Mouse (Mus musculus): ENCODE results near the gene Rhbg.
"Not testable (repeated sequence)": the region's sequence is repeated elsewhere in the genome, so short reads cannot be mapped to it uniquely, and the experiment has no call there.

Rhbg gene

DNA sequence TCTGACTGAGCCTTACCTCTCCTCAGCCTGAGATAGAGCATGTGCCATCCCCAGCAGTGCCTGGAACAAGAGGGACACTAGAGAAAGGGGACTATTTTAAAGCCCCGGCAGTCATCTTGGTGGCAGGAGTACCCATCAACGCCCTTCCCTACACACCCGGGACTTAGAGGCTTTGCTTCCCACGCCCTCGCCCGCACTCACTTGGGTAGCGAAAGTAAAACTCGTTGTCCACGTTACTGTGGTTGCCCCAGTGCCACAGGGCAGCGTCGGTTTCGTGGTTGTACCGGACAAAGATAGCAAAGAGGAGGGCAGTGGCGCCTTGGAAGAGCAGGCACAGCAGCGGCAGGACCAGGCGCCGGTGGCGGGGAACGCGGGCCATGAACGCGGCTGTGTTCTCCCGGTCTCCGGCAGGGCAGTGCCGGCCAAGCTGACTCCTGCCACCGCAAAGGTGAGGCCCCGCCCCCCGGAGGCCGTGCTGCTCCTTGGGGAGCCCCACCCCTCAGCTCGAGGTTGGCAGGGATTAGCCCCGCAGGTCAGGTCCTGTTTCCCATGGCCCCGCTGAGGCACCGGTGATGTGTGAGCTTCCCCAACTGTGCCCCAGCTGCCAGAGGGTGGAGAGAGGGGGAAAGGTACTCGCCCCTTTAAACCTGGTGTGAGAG lies at the start of gene Rhbg:
TSS of gene Rhbg (minus strand) at position 442 of the 659 bp plus-strand sequence.
- DNase-seq, result peak; percentile 59

DNA sequence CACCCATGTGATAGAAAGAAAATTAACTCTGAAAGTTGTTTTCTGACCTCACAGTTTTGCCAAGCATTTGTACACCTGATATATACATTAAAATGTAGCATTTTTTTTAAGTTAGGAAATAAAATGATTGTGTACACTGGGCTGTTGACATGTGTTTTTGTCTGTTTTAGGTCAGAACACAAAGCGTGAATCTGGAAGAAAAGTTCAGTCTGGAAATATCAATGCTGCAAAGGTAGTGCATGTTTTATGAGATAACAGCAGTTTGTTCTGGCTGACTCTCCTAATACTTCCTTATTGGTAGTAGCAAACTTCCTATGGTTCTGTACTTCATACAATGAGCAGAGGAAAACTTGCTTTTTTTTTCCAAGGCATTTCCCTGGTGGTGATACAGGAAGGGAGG lies 44.7 kb upstream of the Rhbg start:
- DNase-seq, result no peak

DNA sequence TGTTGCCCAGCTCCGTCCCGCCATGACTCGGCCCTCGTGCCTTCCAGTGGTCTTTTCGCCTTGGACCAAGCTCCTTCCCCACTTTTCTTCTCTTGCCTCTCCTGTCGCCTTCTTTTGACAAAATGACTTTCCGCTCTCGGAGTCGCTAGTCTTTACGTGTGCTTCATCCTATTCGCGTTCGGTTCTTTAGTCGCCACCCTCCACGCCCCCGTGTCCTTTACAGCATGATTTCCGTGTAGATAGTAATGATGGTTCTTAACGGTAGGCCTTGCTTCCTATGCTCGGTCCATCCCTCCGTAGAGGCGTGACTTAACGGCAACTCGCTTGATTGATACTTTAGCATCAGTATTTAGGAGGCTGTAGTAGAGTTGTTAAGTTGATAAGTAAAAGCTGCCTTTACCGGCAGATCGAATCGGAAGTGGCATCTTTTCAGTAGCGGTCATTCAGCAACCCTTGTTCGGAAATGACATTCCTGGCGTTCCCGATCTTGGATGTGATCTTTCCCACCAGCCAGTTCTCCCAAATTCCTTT lies 42.9 kb upstream of the Rhbg start:
- no peak for DNase-seq

DNA sequence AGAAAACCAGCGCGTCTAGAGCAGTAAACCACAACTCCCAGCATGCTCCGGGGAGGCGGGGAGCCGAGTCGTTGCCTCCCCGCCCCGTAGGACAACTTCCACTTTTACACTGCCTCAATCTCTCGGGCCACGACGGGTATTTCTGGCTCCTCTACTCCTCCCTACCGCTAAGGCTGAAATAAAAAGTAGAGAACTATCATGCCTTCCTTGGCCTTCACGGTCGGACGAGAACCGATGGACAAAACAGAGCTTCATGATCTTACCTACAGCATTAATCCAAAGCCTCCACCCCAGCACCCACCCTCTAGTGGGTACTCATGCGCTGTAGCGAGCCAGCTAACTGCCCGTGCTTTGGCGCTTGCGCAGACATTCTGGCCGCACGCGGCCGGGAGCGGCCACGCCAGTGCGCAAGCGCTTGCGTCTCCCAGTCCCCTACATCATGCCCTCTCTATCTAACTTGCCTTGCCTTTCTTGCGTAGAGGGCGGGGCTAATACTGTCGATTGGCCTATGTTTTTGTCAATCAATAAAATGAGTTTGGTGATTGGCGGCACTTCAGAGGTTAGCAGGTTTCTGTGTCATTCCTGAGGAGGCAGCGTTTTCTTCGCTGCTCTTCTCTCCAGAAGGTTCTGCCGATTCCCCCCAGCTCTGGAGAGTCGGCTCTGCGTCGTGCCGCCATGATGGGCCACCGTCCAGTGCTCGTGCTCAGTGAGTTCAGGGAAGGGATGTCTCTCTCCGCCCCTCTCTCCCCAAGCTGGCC lies 42.2 kb upstream of the Rhbg start, which contains the start of the genes Tsacc and Cct3:
TSS of gene Tsacc (minus strand) at position 439 of the 758 bp plus-strand sequence.
TSS of gene Cct3 (plus strand) at position 556 of the 758 bp plus-strand sequence.
- peak; percentile 98 for DNase-seq

DNA sequence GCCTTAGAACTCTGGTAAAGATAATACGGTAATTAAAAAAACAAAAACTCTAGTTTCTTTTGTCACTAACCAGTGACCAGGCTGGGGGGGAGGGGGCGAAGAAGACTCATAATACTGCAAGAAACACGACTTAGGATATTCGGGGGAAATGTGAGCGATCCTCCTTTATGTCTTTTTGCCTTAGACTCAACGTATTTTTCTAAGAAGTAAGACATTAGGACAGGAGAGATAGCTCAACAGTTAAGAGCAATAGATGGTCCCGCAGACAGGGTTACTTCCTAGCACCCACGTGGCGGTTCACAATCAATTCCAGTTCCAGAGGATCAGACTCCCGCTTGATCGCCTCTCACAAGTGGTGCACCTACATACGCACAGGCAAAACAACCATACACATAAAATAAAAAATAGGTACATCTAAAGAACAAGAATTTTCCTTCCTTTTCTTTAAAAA lies 41.6 kb upstream of the Rhbg start:
- no peak for DNase-seq

DNA sequence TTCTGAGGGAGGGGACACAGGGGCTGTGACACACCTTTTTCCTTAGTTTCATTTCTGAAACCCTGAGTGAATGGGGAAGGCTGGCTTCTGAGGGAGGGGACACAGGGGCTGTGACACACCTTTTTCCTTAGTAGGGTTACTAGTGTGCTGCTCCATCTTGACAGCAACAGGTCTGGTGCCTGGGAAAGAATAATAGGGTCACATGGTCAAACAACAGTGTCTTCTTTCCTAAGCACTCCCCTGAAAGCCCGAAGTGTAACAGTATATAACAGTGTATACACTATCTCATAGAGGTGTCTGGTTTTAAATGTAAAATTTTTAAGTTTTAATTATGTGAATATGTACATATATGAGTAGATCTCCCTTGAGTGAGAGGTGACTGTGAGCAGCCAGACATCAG lies 40.8 kb upstream of the Rhbg start:
- DNase-seq, result not testable (repeated sequence)

DNA sequence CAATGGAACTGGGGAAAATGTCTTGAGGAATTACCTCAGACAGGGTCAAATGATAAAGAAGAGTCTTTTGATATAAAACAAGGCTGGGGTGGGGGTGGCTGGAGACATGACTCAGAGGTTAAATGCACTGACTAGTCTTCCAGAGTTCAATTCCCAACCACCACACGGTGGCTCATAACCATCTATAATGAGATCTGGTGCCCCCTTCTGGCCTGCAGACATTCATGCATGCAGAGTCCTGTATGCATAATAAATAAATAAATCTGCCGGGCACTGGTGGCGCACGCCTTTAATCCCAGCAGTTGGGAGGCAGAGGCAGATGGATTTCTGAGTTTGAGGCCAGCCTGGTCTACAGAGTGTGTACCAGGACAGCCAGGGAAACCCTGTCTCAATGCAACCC lies 37.5 kb upstream of the Rhbg start:
- peak; percentile 9 for DNase-seq

DNA sequence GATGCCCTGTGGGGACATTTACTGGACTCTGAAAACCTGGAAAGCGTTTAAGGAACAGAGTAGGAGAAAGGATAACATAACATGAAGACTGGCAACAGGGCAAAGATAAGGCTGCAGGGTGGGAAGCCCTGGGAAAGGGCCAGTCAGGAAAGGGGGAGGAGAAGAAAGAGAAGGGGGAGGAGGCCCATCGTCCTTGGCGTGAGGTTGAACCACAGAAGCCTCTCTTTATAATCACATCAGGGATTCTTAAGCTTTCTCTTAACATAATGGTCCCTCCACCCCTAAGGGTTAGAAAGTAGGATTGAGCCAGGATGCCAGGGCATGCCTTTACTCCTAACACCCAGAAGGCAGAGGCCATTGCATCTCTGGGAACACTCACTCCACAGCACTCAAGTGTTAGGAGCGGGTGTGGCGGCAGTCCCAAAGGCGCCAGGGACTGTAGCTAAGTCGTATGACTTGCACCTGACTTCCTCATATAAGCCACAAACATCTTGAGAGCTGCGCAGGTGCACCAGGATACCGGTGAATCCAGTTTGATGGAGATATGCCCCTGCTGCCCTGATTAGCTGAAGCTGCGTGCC lies 33.7 kb upstream of the Rhbg start:
- DNase-seq, result not testable (repeated sequence)

DNA sequence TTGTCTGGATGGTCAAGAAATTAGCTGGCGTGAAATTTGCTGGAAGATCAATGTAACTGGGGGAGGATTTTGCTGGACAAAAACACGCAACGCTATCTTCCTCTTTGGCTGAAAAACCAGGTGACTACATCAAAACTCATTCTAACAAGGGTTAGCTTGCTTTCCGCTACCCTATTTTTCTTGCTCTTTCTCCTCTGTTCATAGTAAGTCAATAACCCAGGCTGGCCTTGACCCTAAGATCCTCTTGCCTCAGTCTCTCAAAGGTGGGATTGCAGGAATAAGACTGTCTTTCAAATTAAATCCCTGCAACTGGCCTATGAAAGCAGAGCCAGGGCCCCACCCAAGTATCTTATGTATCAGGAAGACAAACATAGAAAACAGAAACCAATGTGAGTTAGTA lies 32.6 kb upstream of the Rhbg start, which contains the start of gene Gm38392:
TSS of gene Gm38392 (minus strand) at position 101 of the 400 bp plus-strand sequence.
- DNase-seq, result no peak

DNA sequence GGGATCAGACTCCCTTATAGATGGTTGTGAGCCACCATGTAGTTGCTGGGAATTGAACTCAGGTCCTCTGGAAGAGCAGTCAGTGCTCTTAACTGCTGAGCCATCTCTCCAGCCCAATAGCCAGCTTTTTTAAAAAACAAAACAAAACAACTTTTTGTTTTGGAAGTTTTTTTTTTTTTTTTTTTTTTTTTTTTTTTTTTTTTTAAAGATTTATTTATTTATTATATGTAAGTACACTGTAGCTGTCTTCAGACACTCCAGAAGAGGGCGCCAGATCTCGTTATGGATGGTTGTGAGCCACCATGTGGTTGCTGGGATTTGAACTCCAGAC lies 31.0 kb upstream of the Rhbg start:
- not testable (repeated sequence) for DNase-seq

DNA sequence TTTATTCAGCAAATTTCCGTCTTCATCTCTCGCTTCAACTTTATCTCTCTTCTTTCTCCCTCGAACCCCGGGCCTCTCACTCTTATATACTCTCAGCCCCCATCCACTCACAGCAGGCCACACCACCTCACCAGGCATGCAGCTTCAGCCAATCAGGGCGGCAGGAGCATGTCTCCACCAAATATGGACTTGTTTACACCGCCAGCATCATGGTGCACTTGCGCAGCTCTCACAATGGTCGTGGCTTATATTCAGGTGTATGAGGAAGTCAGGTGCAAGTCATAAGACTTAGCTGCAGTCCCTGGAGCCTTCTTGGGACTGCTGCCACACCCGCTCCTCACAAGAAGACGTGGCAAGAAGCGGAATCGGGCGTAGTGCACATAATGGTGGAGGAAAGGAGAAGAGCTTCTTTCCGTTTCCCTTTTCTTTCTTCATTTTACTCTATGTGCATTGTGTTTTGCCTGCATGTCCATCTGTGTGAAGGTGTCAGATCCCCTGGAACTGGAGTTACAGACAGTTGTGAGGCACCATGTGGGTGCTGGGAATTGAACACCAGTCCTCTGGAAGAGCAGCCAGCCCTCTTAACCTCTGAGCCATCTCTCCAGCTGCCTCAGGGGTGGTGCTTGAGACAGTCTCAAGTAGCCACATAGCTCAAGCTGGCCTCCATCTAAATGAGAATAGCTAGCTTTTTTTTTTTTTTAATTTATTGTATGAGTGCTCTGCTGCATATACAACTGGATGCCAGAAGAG lies 30.5 kb upstream of the Rhbg start:
- not testable (repeated sequence) for DNase-seq

DNA sequence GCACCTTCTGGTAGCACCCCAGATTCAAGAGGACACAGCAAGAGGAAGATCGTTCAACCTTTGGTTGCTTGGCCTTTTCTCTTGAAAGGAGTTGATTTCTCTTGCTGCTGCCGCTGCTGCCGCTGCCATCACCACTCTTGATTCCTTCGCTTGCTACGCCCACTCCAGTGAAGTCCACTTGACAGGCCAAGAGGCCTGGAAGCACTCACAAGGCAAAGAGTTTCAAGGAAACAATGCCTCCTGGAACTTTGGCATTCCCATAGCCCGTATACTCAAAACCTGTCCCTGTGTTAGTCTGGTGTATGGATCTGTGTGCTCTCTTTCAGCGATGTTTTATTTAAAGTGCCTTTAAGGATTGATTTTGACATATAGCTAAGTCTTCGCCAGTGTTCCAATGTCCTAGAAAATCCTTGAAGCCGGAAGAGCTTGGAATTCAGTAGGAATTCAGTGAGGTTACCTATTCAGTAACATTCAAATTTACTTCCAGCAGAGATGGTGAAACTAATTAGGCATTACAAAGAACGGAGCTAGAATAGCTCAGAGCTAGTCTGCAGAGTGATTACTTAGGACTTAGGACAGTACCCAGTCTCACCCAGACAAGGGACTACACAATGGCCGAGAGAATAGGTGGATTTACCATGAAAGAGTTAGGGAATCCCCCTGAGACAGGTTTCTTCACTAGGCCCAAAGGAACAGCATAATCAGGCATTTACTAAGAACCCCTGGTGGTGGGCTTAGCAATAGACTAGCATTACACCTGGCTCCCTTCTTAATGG lies 26.8 kb upstream of the Rhbg start:
- DNase-seq, result not testable (repeated sequence)

DNA sequence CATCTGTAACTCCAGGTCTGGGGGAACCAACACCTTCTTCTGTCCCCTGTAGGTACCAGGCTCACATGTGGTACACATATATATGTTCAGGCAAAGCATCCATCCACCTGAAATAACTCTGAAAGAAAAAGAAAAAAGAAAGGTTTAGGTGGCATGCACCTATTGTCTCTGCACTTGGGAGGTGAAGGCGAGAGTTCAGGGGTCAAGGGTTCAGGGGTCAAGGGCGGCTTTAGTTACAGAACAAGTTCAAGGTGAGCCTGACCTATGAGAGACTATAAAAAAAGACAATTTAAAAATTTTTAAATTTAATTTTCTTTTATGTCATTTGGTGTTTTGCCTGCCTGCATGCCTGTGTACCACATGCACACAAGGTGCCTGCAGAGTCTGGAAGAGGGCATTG lies 25.5 kb upstream of the Rhbg start:
- no peak for DNase-seq

DNA sequence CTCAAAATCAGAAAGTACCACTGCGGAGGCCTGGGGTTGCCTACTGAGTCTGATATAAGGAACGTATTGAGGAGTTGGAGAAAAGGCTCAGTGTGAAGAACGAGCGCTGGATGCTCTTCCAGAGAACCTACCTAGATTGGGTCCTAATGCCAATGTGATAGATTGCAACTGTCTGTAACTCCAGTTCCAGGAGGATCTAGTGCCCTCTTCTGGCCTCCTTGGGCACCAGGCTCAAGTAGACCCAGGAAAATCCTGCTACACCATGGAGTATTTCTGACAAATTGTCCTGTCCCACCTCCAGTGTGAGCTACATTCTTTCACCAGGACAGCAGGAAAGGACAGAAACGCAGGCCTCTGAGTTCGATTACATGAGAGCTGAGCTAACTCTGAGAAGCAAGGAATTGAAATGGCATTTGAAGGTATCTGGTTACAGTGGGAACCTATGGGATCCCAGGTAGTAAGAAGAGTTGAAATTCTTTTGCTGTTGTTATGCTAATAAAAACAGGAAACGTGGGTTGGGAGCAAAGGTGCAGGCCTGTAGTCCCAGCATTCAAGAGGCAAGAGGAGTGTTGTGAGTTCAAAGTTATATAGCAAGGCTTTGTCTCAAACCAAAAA lies 22.1 kb upstream of the Rhbg start:
- DNase-seq, result no peak

DNA sequence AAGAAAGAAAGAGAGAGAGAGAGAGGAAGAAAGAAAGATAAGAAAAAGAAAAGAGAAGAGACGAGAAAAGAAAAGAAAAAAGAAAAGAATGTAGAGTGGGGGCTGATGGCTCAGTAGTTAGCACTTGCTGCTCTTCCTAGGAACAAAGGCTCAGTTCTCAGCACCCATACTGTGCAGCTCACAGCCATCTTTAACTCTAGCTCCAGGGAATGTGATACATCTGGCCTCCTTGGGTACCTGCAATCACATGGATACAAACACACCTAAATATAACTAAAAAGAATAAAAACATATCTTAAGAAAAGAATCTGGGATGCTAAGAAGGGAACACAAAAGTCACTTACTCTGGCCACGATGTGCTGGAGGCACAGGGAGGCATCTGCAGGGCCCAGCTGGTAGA lies 21.6 kb upstream of the Rhbg start:
- no peak for DNase-seq

DNA sequence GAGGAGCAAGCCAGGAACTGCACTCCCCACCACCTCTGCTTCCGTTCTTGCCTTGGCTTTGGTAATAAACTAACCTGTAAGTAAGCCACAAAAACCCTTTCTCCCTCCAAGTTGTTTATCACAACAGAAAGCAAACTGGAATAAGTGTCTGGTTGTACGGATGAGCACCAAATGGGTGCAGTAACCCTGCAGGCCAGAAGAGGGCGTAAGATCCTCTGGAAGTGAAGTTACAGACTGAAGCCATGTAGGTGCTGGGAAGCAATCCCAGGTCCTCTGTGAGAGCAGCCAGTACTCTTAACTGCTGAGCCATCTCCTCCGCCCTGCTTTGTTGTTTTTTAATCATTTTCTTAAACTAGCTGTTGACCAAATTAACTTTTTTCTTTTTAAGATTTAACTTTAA lies 19.5 kb upstream of the Rhbg start:
- DNase-seq, result no peak

DNA sequence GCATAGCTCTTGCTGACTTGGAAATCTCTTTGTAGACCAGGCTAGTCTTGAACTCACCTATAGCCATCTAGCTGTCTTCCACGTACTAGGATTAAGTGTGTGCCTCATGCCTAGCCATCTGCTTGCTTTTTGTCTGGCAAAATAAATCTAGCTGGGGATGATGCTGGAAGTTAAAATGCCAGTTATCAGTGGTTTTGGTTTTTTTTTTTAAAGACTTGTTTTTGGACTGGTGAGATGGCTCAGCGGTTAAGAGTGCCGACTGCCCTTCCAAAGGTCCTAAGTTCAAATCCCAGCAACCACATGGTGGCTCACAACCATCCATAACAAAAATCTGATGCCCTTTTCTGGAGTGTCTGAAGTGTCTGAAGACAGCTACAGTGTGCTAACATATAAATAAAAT lies 17.4 kb upstream of the Rhbg start:
- no peak for DNase-seq

DNA sequence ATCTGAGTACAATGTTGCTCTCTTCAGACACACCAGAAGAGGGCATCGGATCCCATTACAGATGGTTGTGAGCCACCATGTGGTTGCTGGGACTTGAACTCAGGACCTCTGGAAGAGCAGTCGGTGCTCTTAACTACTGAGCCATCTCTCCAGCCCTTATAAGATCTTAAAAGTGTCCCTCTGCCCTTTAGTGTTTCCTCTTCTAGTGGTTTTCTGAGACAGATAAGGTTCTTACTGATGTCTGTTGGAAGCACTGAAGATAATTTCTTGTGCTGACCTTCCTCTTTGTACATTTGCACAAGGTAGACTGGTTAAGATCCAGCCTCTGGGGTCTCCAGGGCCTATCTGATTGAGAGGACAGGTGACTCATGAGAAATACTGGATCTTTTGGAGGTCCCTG lies 16.8 kb upstream of the Rhbg start:
- not testable (repeated sequence) for DNase-seq

DNA sequence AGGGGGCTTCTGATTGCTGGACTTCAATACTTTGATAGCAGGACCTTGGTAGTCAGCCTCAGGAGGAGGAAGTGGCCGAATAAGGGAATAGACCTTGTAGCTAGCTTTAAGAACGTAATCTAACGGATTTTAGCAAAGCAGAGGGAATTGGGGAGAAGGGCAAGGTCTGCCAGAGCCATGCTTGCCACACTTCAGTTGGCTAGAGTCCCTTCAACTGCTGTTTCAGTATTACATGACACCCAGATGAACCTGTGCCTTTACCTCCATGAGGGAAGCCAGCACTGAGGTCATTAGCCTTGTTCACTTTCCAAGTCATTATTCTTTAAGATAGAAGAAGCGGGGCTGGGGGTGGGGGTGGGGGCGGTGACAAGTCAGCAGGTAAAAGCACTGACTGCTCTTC lies 14.5 kb upstream of the Rhbg start:
- no peak for DNase-seq

DNA sequence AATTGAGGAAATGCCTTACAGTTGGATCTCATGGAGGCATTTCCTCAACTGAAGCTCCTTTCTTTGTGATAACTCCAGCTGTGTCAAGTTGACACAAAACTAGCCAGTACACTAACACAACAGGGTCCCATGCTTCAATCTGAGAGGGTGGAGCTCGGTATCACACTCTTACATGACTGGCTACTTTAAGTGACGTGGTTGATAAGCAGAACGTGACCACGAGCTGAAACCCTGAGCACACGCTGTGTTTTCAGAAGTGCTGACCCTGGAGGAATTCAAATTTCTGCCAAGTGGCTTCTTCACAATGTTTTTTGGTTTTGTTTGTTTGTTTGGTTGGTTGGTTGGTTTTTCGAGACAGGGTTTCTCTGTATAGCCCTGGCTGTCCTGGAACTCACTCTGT lies 13.5 kb upstream of the Rhbg start:
- DNase-seq, result not testable (repeated sequence)

DNA sequence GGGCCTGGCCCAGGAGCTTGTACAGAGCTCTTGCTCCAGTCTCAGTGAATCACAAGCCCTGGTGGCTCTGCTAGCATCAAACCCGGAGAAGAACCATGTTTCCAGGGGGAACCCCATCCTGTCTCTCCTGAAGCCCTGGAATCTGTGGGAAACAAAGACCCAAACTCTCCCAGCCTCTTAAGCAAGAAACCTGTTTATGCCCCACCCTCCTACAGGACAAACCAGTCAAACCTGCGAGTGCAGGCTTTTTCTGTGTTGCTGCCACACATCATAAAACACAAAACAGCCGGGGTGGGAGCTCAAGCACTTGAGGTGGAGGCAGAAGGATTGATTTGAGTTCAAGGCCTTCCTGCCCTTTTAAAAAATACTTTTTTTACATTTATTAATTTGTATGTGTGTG lies 7.8 kb upstream of the Rhbg start:
- no peak for DNase-seq

DNA sequence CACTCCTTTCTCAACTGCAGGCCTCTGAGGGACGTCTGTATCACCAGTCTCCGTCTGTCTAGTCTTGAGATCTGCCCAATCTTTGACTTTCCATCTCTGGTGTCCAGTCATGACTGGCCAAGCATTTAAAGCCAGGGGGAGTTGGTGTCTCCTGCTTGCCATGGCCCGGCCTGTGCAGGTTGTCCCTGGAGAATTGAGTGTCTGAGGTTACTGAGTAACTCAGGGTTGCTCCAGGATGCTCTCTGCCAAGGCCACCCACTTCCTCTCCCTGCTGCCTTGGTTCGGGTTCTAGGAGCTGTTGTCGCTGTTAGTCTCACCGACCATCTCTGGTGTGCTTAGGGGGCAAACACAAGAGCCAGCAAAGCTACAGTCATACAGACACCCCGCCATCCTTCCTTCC lies 1.9 kb upstream of the Rhbg start:
- no peak for DNase-seq
